Mouse (Mus musculus) neural tube, embryonic 12.5 days (tissue): ENCODE measurements around the gene Stfa2. TPM values are rescaled to one million over a fixed set of nuclear protein-coding genes. Genes with fewer than 3 reads are reported as not detected.
"Not testable (repeated sequence)": the region's sequence is repeated elsewhere in the genome, so short reads cannot be mapped to it uniquely, and the experiment has no call there.

ENCODE experiments used
- ATAC-seq: fragments of 200-750 bp; cut with Nextera tagmentation; 2 replicates; pipeline ENCODE4 v1.8.0; 2017; ENCODE audit warnings: low read depth, mild to moderate bottlenecking, moderate TSS enrichment, moderate library complexity; ENCODE audit not compliant: low FRiP score
- H3K27ac ChIP-seq: fragments of 300-500 bp; sonication (generic); 2 replicates; pipeline ENCODE4 v1.5.1; 2016
- H3K27me3 ChIP-seq: fragments of 300-500 bp; sonication (generic); replicated peaks from 2 replicates; pipeline ENCODE4 v1.6.1; 2016; ENCODE audit warnings: mild to moderate bottlenecking
- H3K36me3 ChIP-seq: fragments of 300-500 bp; sonication (generic); 2 replicates; pipeline ENCODE4 v1.6.1; 2016; ENCODE audit warnings: mild to moderate bottlenecking
- H3K4me1 ChIP-seq: fragments of 300-500 bp; sonication (generic); 2 replicates; pipeline ENCODE4 v1.6.1; 2016
- H3K4me2 ChIP-seq: fragments of 300-500 bp; sonication (generic); replicated peaks from 2 replicates; pipeline ENCODE4 v1.6.1; 2016; ENCODE audit warnings: mild to moderate bottlenecking
- H3K4me3 ChIP-seq: fragments of 300-500 bp; sonication (generic); 2 replicates; pipeline ENCODE4 v1.5.1; 2016
- H3K9ac ChIP-seq: fragments of 300-500 bp; sonication (generic); 2 replicates; pipeline ENCODE4 v1.6.1; 2016; ENCODE audit warnings: mild to moderate bottlenecking
- H3K9me3 ChIP-seq: fragments of 300-500 bp; sonication (generic); 2 replicates; pipeline ENCODE4 v1.6.1; 2016; ENCODE audit warnings: mild to moderate bottlenecking
- WGBS: fragments of 180-500 bp; shearing (Covaris S2); methylation state at CpG from one replicate; pipeline ENCODE4 v1.1.7; 2016; 5-methylcytosine and 5-hydroxymethylcytosine counted together
- polyA plus RNA-seq: library from polyadenylated mRNA; unstranded; fragments of >200 nt; fragmentation: Nextera tagmentation; extraction: Ambion mirVana; gene quantifications from 2 replicates; pipeline ENCODE4 v1.2.1, GENCODE M21; 2016

Gene Stfa2
- polyA plus RNA-seq = 0.79 and 0.98 TPM in 2 replicates

GRCm38 (mm10) chr16:36408357-36408756 lies at the start of gene Stfa2:
Stfa2 (minus strand) TSS chr16:36408457.
- H3K9me3 ChIP-seq = no peaks in the 10 kb centered on the region
- H3K36me3 ChIP-seq = no peaks in the 10 kb centered on the region
- ATAC-seq = no peak
- no peak within 1 kb of the TSS for H3K27ac ChIP-seq
- no peak within 1 kb of the TSS for H3K4me2 ChIP-seq
- no peak within 1 kb of the TSS for H3K4me3 ChIP-seq
- H3K9ac ChIP-seq = no peak within 1 kb of the TSS
- no peaks in the 10 kb centered on the region for H3K4me1 ChIP-seq
- H3K27me3 ChIP-seq = no peaks in the 10 kb centered on the region

- no peaks in the 10 kb centered on the region for H3K4me1 ChIP-seq
- no peaks in the 10 kb centered on the region for H3K27me3 ChIP-seq
- H3K27ac ChIP-seq = no peak within 1 kb of the TSS
- H3K9ac ChIP-seq = no peak within 1 kb of the TSS
- 91% methylated on average over 4 of the region's 4 CpGs for WGBS
- no peak within 1 kb of the TSS for H3K4me2 ChIP-seq
- no peak within 1 kb of the TSS for H3K4me3 ChIP-seq
- no peaks in the 10 kb centered on the region for H3K9me3 ChIP-seq
- H3K36me3 ChIP-seq = no peaks in the 10 kb centered on the region
- no peak for ATAC-seq
Observed at GRCm38 (mm10) chr16:36455342-36455802, 47.1 kb upstream of the Stfa2 start, which contains the start of gene Stfa3. Stfa3 (minus strand) TSS chr16:36455392.

- H3K4me3 ChIP-seq, H3K9ac ChIP-seq, H3K9me3 ChIP-seq, H3K4me2 ChIP-seq, H3K27me3 ChIP-seq, ATAC-seq, H3K36me3 ChIP-seq, H3K4me1 ChIP-seq, H3K27ac ChIP-seq: not testable (repeated sequence)
- WGBS = 84% methylated on average over 1 of the region's 1 CpGs
Observed at GRCm38 (mm10) chr16:36420979-36421378, 12.7 kb upstream of the Stfa2 start.

- H3K4me3 ChIP-seq = no peak overlapping the region
- 32% methylated on average over 4 of the region's 4 CpGs for WGBS
- H3K4me1 ChIP-seq = no peaks in the 10 kb centered on the region
- H3K27me3 ChIP-seq = no peaks in the 10 kb centered on the region
- H3K9ac ChIP-seq = no peak overlapping the region
- H3K27ac ChIP-seq = no peak overlapping the region
- H3K4me2 ChIP-seq = no peak overlapping the region
- no peaks in the 10 kb centered on the region for H3K9me3 ChIP-seq
- H3K36me3 ChIP-seq = no peaks in the 10 kb centered on the region
- no peak for ATAC-seq
Observed at GRCm38 (mm10) chr16:36389060-36389459, 19.2 kb downstream of the Stfa2 start.

GRCm38 (mm10) chr16:36367648-36368047 lies 40.6 kb downstream of the Stfa2 start, which contains the start of gene BC100530:
BC100530 (minus strand) TSS chr16:36367748.
- not testable (repeated sequence) for H3K9ac ChIP-seq, H3K27me3 ChIP-seq, ATAC-seq, H3K9me3 ChIP-seq, H3K4me1 ChIP-seq, H3K4me2 ChIP-seq, H3K36me3 ChIP-seq, H3K4me3 ChIP-seq, H3K27ac ChIP-seq
- WGBS = 80% methylated on average over 3 of the region's 3 CpGs

Other genes with a start within 250 kb of the Stfa2 start
- gene Gm5483, start 224.2 kb downstream of the Stfa2 start, polyA plus RNA-seq = 1.5 and 2.6 TPM in 2 replicates
- gene Gm5416, start 198.1 kb downstream of the Stfa2 start, polyA plus RNA-seq = not detected in 2 replicates
- not detected in 2 replicates for gene 2010005H15Rik, start 187.0 kb downstream of the Stfa2 start, polyA plus RNA-seq
- 6.2 and 6.6 TPM in 2 replicates for gene Stfa1, start 131.5 kb downstream of the Stfa2 start, polyA plus RNA-seq
- not detected in 2 replicates for gene BC117090, start 74.1 kb downstream of the Stfa2 start, polyA plus RNA-seq
- 4.5 and 5.9 TPM in 2 replicates for gene BC100530, start 40.7 kb downstream of the Stfa2 start, polyA plus RNA-seq
- gene Stfa3, start 46.9 kb upstream of the Stfa2 start, polyA plus RNA-seq = 0.78 and 1.1 TPM in 2 replicates
- gene Casr, start 153.7 kb upstream of the Stfa2 start, polyA plus RNA-seq = not detected in 2 replicates